Mouse (Mus musculus): ENCODE measurements at regions not wholly inside any gene's neighbourhood (a gene's known extent, or its start where the extent isn't known, plus 50 kb on each side); places are given as distances from the start of the nearest gene placed in this dataset.

GRCm38 (mm10) chr5:141054991-141055390 lies 54.6 kb upstream of the Card11 start:
- no peak for DNase-seq (ENCODE audit: low spot score)

GRCm38 (mm10) chr5:141055596-141056343 lies 55.4 kb upstream of the Card11 start:
- no peak for DNase-seq (ENCODE audit: low spot score)

GRCm38 (mm10) chr5:141058141-141058540 lies 57.8 kb upstream of the Card11 start:
- no peak for DNase-seq (ENCODE audit: low spot score)

GRCm38 (mm10) chr5:141058863-141059262 lies 58.5 kb upstream of the Card11 start:
- DNase-seq (ENCODE audit: low spot score), result no peak

- DNase-seq (ENCODE audit: low spot score), result no peak
Observed at GRCm38 (mm10) chr5:141062144-141062543, 61.8 kb upstream of the Card11 start.

- DNase-seq (ENCODE audit: low spot score), result no peak
Observed at GRCm38 (mm10) chr5:141067561-141067960, 67.2 kb upstream of the Card11 start.

- DNase-seq (ENCODE audit: low spot score), result no peak
Observed at GRCm38 (mm10) chr5:141074457-141074856, 74.1 kb upstream of the Card11 start.

GRCm38 (mm10) chr5:141076158-141076557 lies 75.8 kb upstream of the Card11 start:
- DNase-seq (ENCODE audit: low spot score), result no peak

- DNase-seq (ENCODE audit: low spot score), result no peak
Observed at GRCm38 (mm10) chr5:141076942-141077341, 76.6 kb upstream of the Card11 start.

- no peak for DNase-seq (ENCODE audit: low spot score)
Observed at GRCm38 (mm10) chr5:141080896-141081295, 80.5 kb upstream of the Card11 start.

- DNase-seq (ENCODE audit: low spot score), result no peak
Observed at GRCm38 (mm10) chr5:141084056-141084730, 83.8 kb upstream of the Card11 start.

GRCm38 (mm10) chr5:141084746-141085145 lies 84.4 kb upstream of the Card11 start:
- DNase-seq (ENCODE audit: low spot score), result no peak

- DNase-seq (ENCODE audit: low spot score), result no peak
Observed at GRCm38 (mm10) chr5:141091676-141092075, 91.3 kb upstream of the Card11 start.

GRCm38 (mm10) chr5:141093641-141094040 lies 93.3 kb upstream of the Card11 start:
- DNase-seq (ENCODE audit: low spot score), result peak; percentile 10

GRCm38 (mm10) chr5:141097878-141098277 lies 97.5 kb upstream of the Card11 start:
- no peak for DNase-seq (ENCODE audit: low spot score)

GRCm38 (mm10) chr5:141111666-141112065 lies 111.3 kb upstream of the Card11 start:
- DNase-seq (ENCODE audit: low spot score), result no peak

GRCm38 (mm10) chr5:141115273-141115904 lies 115.0 kb upstream of the Card11 start:
- DNase-seq (ENCODE audit: low spot score), result no peak

GRCm38 (mm10) chr5:141115963-141116362 lies 115.6 kb upstream of the Card11 start:
- DNase-seq (ENCODE audit: low spot score), result no peak

GRCm38 (mm10) chr5:141125870-141126269 lies 115.4 kb upstream of the Sdk1 start:
- no peak for DNase-seq (ENCODE audit: low spot score)

GRCm38 (mm10) chr5:141126536-141126935 lies 114.8 kb upstream of the Sdk1 start:
- DNase-seq (ENCODE audit: low spot score), result no peak

GRCm38 (mm10) chr5:141131036-141131435 lies 110.3 kb upstream of the Sdk1 start:
- DNase-seq (ENCODE audit: low spot score), result no peak

GRCm38 (mm10) chr5:141131906-141132305 lies 109.4 kb upstream of the Sdk1 start:
- no peak for DNase-seq (ENCODE audit: low spot score)

GRCm38 (mm10) chr5:141136239-141136638 lies 105.1 kb upstream of the Sdk1 start:
- no peak for DNase-seq (ENCODE audit: low spot score)

Measured in c-Kit-positive CD71-positive TER-119-positive erythroid progenitor cells, embryonic 14.5 days (primary cell).